In genomic region chr9:35282006-35282850, GRCm38 (mm10) we compare ENCODE assay signal across 8 mouse cellular contexts. TPM values are rescaled to one million over a fixed set of nuclear protein-coding genes. Genes with fewer than 3 reads are reported as not detected.
DNase-seq lines count a peak whose midpoint lies in the region; ATAC-seq and TF ChIP-seq lines count a peak whose summit lies in the region.

No protein-coding gene starts in this region.

- peak; percentile 40 for DNase-seq in thymus, adult 2 months
- DNase-seq in thymus, adult 18-20 months: no peak
- DNase-seq in adrenal gland, postnatal 25 days: peak; percentile 27
- peak; percentile 70 for DNase-seq in heart, postnatal 4 days
- DNase-seq in left cerebral cortex, adult 8-10 months (ENCODE audit: low spot score in 2 of 2): peak; percentile 14 to 20
- DNase-seq in testis, postnatal 10 days (ENCODE audit: low spot score): peak; percentile 65

- no peak for TF ChIP-seq CTCF in thymus, adult 2 months (IDR thresholded peaks at IDR 0.05; ENCODE audit: borderline replicate concordance, control insufficient read depth, extremely low read depth, insufficient read depth, low read length, poor library complexity)

- whole genome bisulfite sequencing in thymus, adult 2 months: 21% methylated on average over 5 of the region's 5 CpGs
- WGBS in midbrain, embryonic 13.5 days: 18% methylated on average over 5 of the region's 5 CpGs

- H3K9ac ChIP-seq in midbrain, embryonic 13.5 days (replicated peaks): no peak overlapping the region

- H3K4me1 ChIP-seq in thymus, adult 2 months (replicated peaks; ENCODE audit: control insufficient read depth, insufficient read depth, low read length): no peaks in the 10 kb centered on the region
- H3K4me1 ChIP-seq in midbrain, embryonic 13.5 days (replicated peaks): peaks cover 5% of the 10 kb centered on the region; the same call in 1 of the 2 replicates

- peak; percentile 64 for ATAC-seq in erythroblast, adult 5-6 weeks (replicated peaks; ENCODE audit: low FRiP score, poor library complexity, severe bottlenecking)
- peak; percentile 44 for ATAC-seq in midbrain, embryonic 13.5 days

- TF ChIP-seq POLR2A in thymus, adult 2 months (IDR thresholded peaks at IDR 0.05; ENCODE audit: control insufficient read depth, extremely low read depth, insufficient read depth, low read length, poor library complexity): no peak

- H3K27ac ChIP-seq in thymus, adult 2 months (ENCODE audit: control insufficient read depth, insufficient read depth, low read length): no peak overlapping the region
- no peak overlapping the region for H3K27ac ChIP-seq in midbrain, embryonic 13.5 days

- no peak overlapping the region for H3K4me2 ChIP-seq in midbrain, embryonic 13.5 days (replicated peaks)

- no peaks in the 10 kb centered on the region for H3K36me3 ChIP-seq in thymus, adult 2 months (ENCODE audit: control insufficient read depth, insufficient read depth, low read length)
- peaks cover 9% of the 10 kb centered on the region for H3K36me3 ChIP-seq in midbrain, embryonic 13.5 days

- H3K27me3 ChIP-seq in thymus, adult 2 months (ENCODE audit: control insufficient read depth, insufficient read depth, low read length): no peaks in the 10 kb centered on the region
- H3K27me3 ChIP-seq in midbrain, embryonic 13.5 days: peaks cover 34% of the 10 kb centered on the region

- H3K9me3 ChIP-seq in midbrain, embryonic 13.5 days: no peaks in the 10 kb centered on the region

- no peak overlapping the region for H3K4me3 ChIP-seq in thymus, adult 2 months (ENCODE audit: control insufficient read depth, insufficient read depth, low read length)
- no peak overlapping the region for H3K4me3 ChIP-seq in midbrain, embryonic 13.5 days (replicated peaks)

RNA-seq across cellular contexts. Expression of gene Rpusd4, which starts 14.6 kb away (rescaled TPM):
- polyA plus RNA-seq in thymus, adult 2 months (2012; rRNA removed): 22.9 and 23.4 TPM in 2 replicates
- 18.1 and 19.8 TPM in 2 replicates for total RNA-seq in adrenal gland, postnatal 25 days (2021)
- total RNA-seq in erythroblast, adult 5-6 weeks (2015; ENCODE audit: low replicate concordance): 3.3 and 9.4 TPM in 2 replicates
- 0.77 and 2.0 TPM in 2 replicates for total RNA-seq in erythroblast, adult 5-6 weeks (2017; ENCODE audit: low replicate concordance)
- total RNA-seq in heart, postnatal 4 days (2021): 1 to 10 TPM; 9.6 to 9.9 TPM
- total RNA-seq in left cerebral cortex, adult 8-10 months (2022): 10 to 100 TPM in 3 of 4 experiments, 1 to 10 TPM in 1; 9.1 to 12.1 (median 11.7) TPM
- 20.3 and 24.1 TPM in 2 replicates for polyA plus RNA-seq in midbrain, embryonic 13.5 days (2015; fragmentation: Nextera tagmentation; extraction: Ambion mirVana)

RNA-seq across cellular contexts. Expression of gene Fam118b, which starts 14.6 kb away (rescaled TPM):
- 13.4 and 20.6 TPM in 2 replicates for polyA plus RNA-seq in thymus, adult 2 months (2012; rRNA removed)
- total RNA-seq in adrenal gland, postnatal 25 days (2021): 12.7 and 13.6 TPM in 2 replicates
- total RNA-seq in erythroblast, adult 5-6 weeks (2015; ENCODE audit: low replicate concordance): 3.3 and 10.7 TPM in 2 replicates
- 2.8 and 4.2 TPM in 2 replicates for total RNA-seq in erythroblast, adult 5-6 weeks (2017; ENCODE audit: low replicate concordance)
- 10 to 100 TPM; 16.6 to 18.0 TPM for total RNA-seq in heart, postnatal 4 days (2021)
- total RNA-seq in left cerebral cortex, adult 8-10 months (2022): 10 to 100 TPM; 20.2 to 23.0 (median 21.7) TPM
- polyA plus RNA-seq in midbrain, embryonic 13.5 days (2015; fragmentation: Nextera tagmentation; extraction: Ambion mirVana): 83.1 and 86.8 TPM in 2 replicates

Comparison
In these comparisons a context has a peak if more than half of its experiments do, and no peak if none do; other contexts are left out.
1. DNase-seq: peak in thymus, adult 2 months (single experiment), adrenal gland, postnatal 25 days (single experiment), heart, postnatal 4 days (single experiment), left cerebral cortex, adult 8-10 months (2 of 2) and testis, postnatal 10 days (single experiment); none in thymus, adult 18-20 months (0 of 2).